Mouse (Mus musculus): ENCODE measurements at regions not wholly inside any gene's neighbourhood (a gene's known extent, or its start where the extent isn't known, plus 50 kb on each side); places are given as distances from the start of the nearest gene placed in this dataset.

DNA sequence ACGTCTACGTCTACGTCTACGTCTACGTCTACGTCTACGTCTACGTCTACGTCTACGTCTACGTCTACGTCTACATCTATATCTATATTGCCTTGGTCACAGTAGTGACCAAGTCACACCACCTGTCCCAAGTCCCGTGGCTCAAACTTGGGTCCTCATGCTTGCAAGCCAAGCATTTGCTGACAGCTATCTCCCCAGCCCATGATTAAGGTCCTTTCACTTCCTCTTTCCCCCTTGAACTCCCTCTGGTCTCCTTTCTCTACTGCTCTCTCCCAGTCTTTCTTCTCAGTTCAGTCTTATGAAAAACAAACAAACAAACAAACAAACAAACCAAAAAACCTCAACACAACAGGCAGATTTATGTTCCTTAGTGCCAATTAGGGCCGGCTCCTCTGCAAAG, 63.2 kb upstream of the Cep85l start:
- no peak for TF ChIP-seq CTCF (IDR thresholded peaks at IDR 0.05; ENCODE audit: low read depth)
- no peak for TF ChIP-seq EP300 (IDR thresholded peaks at IDR 0.05; ENCODE audit: low read depth)
